Mouse (Mus musculus): ENCODE data around the gene Cdadc1. TPM values are rescaled to one million over a fixed set of nuclear protein-coding genes. Genes with fewer than 3 reads are reported as not detected.
"Not testable (repeated sequence)": the region's sequence is repeated elsewhere in the genome, so short reads cannot be mapped to it uniquely, and the experiment has no call there.

The Cdadc1 gene
- total and polyA plus RNA-seq, 2 experiments, result 11.9 to 31.3 TPM

DNA sequence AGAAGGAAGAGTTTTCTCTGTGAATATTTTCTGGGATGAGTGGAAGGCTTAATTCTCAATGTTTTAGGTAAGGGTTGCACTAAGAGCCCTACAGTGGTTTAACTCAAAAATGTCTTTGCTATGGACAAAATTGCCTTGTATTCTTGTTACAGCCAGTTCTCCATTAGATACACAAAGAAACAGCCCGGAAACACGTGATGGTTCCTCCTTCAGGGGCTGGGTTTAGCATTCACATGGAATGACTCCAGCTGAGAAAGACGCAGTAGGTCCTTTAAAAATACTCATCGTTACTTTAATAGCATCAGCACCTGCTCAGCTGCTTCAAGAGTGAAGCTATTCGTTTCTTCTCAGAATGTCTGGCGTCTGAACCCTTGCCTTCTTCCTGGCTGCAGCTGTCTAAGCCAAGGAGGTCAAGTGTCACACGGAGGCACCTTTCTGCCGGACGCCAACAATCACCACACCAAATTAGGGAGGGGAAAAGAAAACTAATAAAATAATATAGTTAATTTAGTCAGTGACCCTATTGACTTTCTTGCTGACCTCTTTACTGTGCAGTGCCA lies 26.6 kb upstream of the Cdadc1 start:
- H3K4me1 ChIP-seq (ENCODE audit: control insufficient read depth, insufficient read depth, low read length), result no peaks in the 10 kb centered on the region
- H3K27ac ChIP-seq (replicated peaks; ENCODE audit: insufficient read depth, low read depth, low read length), result no peak overlapping the region
- no peak for TF ChIP-seq POLR2A (IDR thresholded peaks at IDR 0.05; ENCODE audit: extremely low read depth, insufficient read depth, low read length)
- no peak for TF ChIP-seq CTCF (IDR thresholded peaks at IDR 0.05; ENCODE audit: low read depth, low read length)
- no peaks in the 10 kb centered on the region for H3K36me3 ChIP-seq (ENCODE audit: control insufficient read depth, insufficient read depth, low read length)
- H3K79me2 ChIP-seq (ENCODE audit: control insufficient read depth, insufficient read depth, low read length), result no peaks in the 10 kb centered on the region
- no peak overlapping the region for H3K9ac ChIP-seq (ENCODE audit: low read depth, low read length)
- H3K4me3 ChIP-seq (ENCODE audit: insufficient read depth, low read depth, low read length), result no peak overlapping the region
- DNase-seq (ENCODE audit: extremely low read depth, low read depth, low spot score), result no peak
- peaks cover 11% of the 10 kb centered on the region for H3K27me3 ChIP-seq (ENCODE audit: control insufficient read depth, insufficient read depth, low read length)
- WGBS, result 64% methylated on average over 9 of the region's 9 CpGs

DNA sequence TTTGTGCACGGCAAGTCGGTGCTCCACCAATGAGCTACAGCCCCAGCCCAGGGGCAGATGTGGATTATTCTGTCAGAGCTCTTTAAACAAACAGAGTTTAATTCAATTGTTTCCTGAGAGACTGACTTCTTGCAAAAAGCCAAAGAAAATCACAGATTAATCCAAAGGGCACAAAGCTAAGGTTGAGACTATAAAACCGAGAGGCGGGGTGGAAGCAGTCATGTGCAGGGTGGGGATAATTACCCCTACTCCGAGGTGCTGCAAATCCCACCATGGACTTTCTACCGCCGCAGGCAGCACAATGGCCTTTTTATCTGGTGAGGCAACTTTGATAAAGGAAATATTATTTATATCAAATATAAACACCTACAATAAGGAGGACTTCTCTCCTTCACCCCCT lies 19.0 kb upstream of the Cdadc1 start:
- no peak for TF ChIP-seq CTCF (IDR thresholded peaks at IDR 0.05; ENCODE audit: low read depth, low read length)
- no peak for TF ChIP-seq POLR2A (IDR thresholded peaks at IDR 0.05; ENCODE audit: extremely low read depth, insufficient read depth, low read length)
- no peaks in the 10 kb centered on the region for H3K27me3 ChIP-seq (ENCODE audit: control insufficient read depth, insufficient read depth, low read length)
- H3K4me3 ChIP-seq (ENCODE audit: insufficient read depth, low read depth, low read length), result no peak overlapping the region
- no peaks in the 10 kb centered on the region for H3K79me2 ChIP-seq (ENCODE audit: control insufficient read depth, insufficient read depth, low read length)
- H3K4me1 ChIP-seq (ENCODE audit: control insufficient read depth, insufficient read depth, low read length), result no peaks in the 10 kb centered on the region
- no peak overlapping the region for H3K9ac ChIP-seq (ENCODE audit: low read depth, low read length)
- no peak overlapping the region for H3K27ac ChIP-seq (replicated peaks; ENCODE audit: insufficient read depth, low read depth, low read length)
- no peak for DNase-seq (ENCODE audit: extremely low read depth, low read depth, low spot score)
- WGBS, result 83% methylated on average over 7 of the region's 7 CpGs
- H3K36me3 ChIP-seq (ENCODE audit: control insufficient read depth, insufficient read depth, low read length), result no peaks in the 10 kb centered on the region

DNA sequence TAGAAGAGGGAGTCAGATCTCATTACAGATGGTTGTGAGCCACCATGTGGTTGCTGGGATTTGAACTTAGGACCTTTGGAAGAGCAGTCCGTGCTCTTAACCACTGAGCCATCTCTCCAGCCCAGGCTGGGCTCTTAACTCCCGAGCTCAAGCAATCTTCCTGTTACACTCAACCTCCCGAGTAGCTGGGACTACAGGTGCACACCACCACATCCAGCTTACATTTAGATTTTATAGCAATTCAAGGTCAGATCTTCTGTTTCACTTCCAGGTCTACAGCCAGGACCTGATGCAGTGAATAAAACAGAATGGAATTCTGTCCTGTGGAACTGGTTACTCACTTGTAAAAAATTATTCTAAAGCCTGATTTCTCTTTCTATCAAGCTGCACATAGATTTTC lies 16.4 kb upstream of the Cdadc1 start:
- WGBS, result 67% methylated on average over 3 of the region's 3 CpGs
- DNase-seq (ENCODE audit: extremely low read depth, low read depth, low spot score); H3K4me3 ChIP-seq (ENCODE audit: insufficient read depth, low read depth, low read length); H3K27ac ChIP-seq (replicated peaks; ENCODE audit: insufficient read depth, low read depth, low read length); H3K4me1 ChIP-seq (ENCODE audit: control insufficient read depth, insufficient read depth, low read length); H3K27me3 ChIP-seq (ENCODE audit: control insufficient read depth, insufficient read depth, low read length); H3K79me2 ChIP-seq (ENCODE audit: control insufficient read depth, insufficient read depth, low read length); H3K9ac ChIP-seq (ENCODE audit: low read depth, low read length); H3K36me3 ChIP-seq (ENCODE audit: control insufficient read depth, insufficient read depth, low read length): not testable (repeated sequence)

DNA sequence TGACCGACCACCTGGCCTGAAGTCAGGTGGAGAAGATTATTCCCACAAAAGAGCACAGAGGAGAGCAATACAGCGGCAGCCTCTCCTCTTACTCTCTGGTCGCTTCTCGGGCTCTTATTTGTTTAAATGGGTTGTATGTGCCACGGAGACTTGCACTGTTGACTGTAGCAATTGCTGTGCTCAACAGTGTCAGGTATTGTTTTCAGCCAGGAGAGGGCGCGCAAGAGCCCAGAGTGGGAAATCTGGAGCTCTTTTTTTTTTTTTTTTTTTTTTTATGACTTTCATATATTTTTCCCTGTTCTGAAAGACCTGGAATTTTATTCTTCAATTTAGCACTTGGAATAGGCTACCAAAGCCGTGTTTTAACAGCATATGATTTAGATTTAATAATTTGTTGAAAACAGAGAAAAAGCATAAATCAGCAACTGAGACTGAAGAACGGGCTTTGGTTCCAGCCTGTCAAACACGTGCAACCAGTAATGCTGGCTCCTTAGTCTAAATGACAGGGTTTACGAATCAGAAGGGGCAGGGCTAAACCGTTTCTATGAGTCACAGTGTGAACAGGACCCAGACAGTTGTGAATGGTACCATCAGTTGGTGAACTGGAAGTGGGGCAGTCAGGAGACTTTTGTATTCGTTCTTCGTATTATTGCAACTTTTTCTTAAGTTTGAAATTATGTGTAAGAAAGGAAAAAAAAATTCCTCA lies 15.3 kb upstream of the Cdadc1 start:
- Histone ChIP-seq H3K4me3 (ENCODE audit: insufficient read depth, low read depth, low read length) (no peak overlapping the region), H3K27me3 (ENCODE audit: control insufficient read depth, insufficient read depth, low read length) (no peaks in the 10 kb centered on the region), H3K27ac (replicated peaks; ENCODE audit: insufficient read depth, low read depth, low read length) (no peak overlapping the region), H3K79me2 (ENCODE audit: control insufficient read depth, insufficient read depth, low read length) (no peaks in the 10 kb centered on the region), H3K36me3 (ENCODE audit: control insufficient read depth, insufficient read depth, low read length) (no peaks in the 10 kb centered on the region), H3K4me1 (ENCODE audit: control insufficient read depth, insufficient read depth, low read length) (no peaks in the 10 kb centered on the region), H3K9ac (ENCODE audit: low read depth, low read length) (no peak overlapping the region)
- WGBS, result 53% methylated on average over 14 of the region's 14 CpGs
- peak; percentile 9 for DNase-seq (ENCODE audit: extremely low read depth, low read depth, low spot score)
- TF ChIP-seq CTCF (IDR thresholded peaks at IDR 0.05; ENCODE audit: low read depth, low read length), result peak; percentile 51; the same call in 1 of the 2 replicates
- no peak for TF ChIP-seq POLR2A (IDR thresholded peaks at IDR 0.05; ENCODE audit: extremely low read depth, insufficient read depth, low read length)

DNA sequence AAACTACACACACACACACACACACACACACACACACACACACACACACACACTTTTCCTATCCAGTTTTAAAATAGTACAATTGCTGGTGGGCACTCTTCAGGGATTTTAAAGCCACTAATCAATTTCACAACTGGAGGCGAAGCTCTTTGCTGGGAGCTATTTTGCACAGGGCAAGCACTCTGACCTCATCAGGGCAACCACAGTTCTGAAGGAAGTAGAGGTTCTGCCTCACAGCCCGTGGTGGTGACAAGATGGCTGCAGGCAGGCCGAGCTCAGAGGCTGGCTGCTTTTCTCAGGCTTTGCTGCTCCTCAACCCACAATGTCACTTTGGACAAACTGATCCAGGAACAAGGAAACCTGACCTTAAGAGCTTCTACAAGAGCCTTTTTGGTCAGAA lies 9.3 kb upstream of the Cdadc1 start:
- H3K4me3 ChIP-seq (ENCODE audit: insufficient read depth, low read depth, low read length), result no peak overlapping the region
- no peak overlapping the region for H3K27ac ChIP-seq (replicated peaks; ENCODE audit: insufficient read depth, low read depth, low read length)
- DNase-seq (ENCODE audit: extremely low read depth, low read depth, low spot score), result no peak
- no peaks in the 10 kb centered on the region for H3K36me3 ChIP-seq (ENCODE audit: control insufficient read depth, insufficient read depth, low read length)
- H3K4me1 ChIP-seq (ENCODE audit: control insufficient read depth, insufficient read depth, low read length), result no peaks in the 10 kb centered on the region
- no peaks in the 10 kb centered on the region for H3K79me2 ChIP-seq (ENCODE audit: control insufficient read depth, insufficient read depth, low read length)
- no peaks in the 10 kb centered on the region for H3K27me3 ChIP-seq (ENCODE audit: control insufficient read depth, insufficient read depth, low read length)
- H3K9ac ChIP-seq (ENCODE audit: low read depth, low read length), result no peak overlapping the region
- WGBS, result 57% methylated on average over 3 of the region's 3 CpGs
- TF ChIP-seq POLR2A (IDR thresholded peaks at IDR 0.05; ENCODE audit: extremely low read depth, insufficient read depth, low read length) (no peak), CTCF (IDR thresholded peaks at IDR 0.05; ENCODE audit: low read depth, low read length) (no peak)

DNA sequence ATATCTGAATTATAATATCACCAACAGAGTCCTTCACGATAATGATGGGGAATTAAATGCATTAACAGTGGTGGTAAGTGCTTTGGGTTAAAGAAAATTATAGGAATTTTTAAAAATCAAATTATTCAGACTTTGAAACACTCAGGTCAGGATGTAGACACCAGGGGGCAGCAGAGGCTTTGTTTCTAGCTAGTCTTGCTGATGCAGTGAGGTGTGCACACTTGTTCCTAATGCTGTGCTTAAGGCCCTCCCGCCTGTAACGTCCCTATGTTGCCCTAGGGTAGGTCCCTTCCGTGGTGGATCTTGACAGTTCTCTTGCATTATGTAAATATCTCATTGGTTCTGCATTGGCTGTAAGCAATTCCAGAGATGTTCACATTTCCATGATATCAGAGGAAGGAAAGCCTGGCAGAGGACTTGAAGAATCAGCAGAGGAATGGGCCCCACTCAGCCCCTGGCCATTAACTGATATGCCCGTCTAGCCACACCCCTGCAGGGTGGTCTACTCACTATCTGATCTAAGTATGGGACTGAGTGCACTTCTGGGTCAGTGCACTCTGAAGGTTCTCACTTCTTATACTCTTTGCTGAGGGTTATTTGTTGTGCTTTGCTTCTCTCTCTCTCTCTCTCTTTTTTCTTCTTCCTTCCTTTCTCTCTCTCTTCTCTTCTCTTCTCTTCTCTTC lies 8.1 kb upstream of the Cdadc1 start:
- no peaks in the 10 kb centered on the region for H3K27me3 ChIP-seq (ENCODE audit: control insufficient read depth, insufficient read depth, low read length)
- TF ChIP-seq CTCF (IDR thresholded peaks at IDR 0.05; ENCODE audit: low read depth, low read length) (peak; percentile 60), POLR2A (IDR thresholded peaks at IDR 0.05; ENCODE audit: extremely low read depth, insufficient read depth, low read length) (no peak)
- peak; percentile 41 for DNase-seq (ENCODE audit: extremely low read depth, low read depth, low spot score)
- H3K36me3 ChIP-seq (ENCODE audit: control insufficient read depth, insufficient read depth, low read length), result no peaks in the 10 kb centered on the region
- no peak overlapping the region for H3K27ac ChIP-seq (replicated peaks; ENCODE audit: insufficient read depth, low read depth, low read length)
- whole genome bisulfite sequencing, result 16% methylated on average over 5 of the region's 5 CpGs
- no peak overlapping the region for H3K4me3 ChIP-seq (ENCODE audit: insufficient read depth, low read depth, low read length)
- no peak overlapping the region for H3K9ac ChIP-seq (ENCODE audit: low read depth, low read length)
- H3K79me2 ChIP-seq (ENCODE audit: control insufficient read depth, insufficient read depth, low read length), result no peaks in the 10 kb centered on the region
- no peaks in the 10 kb centered on the region for H3K4me1 ChIP-seq (ENCODE audit: control insufficient read depth, insufficient read depth, low read length)
